Mouse (Mus musculus) embryo, embryonic 10 days (tissue): ENCODE data around the gene Dupd1.
"Not testable (repeated sequence)": the region's sequence is repeated elsewhere in the genome, so short reads cannot be mapped to it uniquely, and the experiment has no call there.

ENCODE experiments used
- DNase-seq: peaks from one replicate; pipeline ENCODE4 v3.0.0-alpha.2; 2015; ENCODE audit warnings: low spot score

Dupd1 gene

GRCm38 (mm10) chr14:21674471-21674870 lies 39.9 kb downstream of the Dupd1 start:
- DNase-seq, result no peak

DNA sequence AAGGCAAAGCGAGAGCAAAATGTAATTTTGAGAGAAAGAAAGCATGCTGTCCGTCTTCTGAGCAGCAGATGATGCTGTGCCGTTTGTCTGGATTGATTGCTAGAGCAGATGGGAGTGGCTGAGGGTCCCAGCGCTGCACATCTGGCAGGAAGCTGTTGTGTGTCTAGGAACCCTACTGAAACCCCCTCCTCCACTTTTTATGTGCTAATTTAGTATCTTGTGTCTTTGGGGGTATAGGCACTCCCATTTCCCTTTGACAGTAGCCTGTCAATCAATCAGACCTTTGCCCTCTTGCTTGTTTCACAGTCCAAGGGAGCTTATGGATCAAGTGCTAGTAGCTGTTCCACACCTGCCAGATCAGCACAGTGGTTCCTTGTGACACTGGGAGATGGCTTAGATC lies 41.3 kb downstream of the Dupd1 start:
- DNase-seq, result no peak

- DNase-seq, result not testable (repeated sequence)
Measured at GRCm38 (mm10) chr14:21670422-21671006, 43.9 kb downstream of the Dupd1 start.

DNA sequence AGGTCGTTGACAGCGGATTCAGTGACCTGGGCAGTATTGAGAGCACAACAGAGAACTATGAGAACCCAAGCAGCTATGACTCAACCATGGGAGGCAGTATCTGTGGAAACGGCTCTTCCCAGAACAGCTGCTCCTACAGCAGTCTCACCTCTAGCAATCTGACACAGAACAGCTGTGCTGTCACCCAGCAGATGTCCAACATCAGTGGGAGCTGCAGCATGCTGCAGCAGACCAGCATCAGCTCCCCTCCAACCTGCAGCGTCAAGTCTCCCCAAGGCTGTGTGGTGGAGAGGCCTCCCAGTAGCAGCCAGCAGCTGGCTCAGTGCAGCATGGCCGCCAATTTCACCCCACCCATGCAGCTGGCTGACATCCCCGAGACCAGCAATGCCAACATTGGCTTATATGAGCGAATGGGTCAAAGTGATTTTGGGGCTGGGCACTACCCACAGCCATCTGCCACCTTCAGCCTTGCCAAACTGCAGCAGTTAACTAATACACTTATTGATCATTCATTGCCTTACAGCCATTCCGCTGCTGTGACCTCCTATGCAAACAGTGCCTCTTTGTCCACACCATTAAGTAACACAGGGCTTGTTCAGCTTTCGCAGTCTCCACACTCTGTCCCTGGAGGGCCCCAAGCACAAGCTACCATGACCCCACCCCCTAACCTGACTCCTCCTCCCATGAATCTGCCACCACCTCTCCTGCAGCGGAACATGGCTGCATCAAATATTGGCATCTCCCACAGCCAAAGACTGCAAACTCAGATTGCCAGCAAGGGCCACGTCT lies 44.5 kb downstream of the Dupd1 start:
- no peak for DNase-seq

DNA sequence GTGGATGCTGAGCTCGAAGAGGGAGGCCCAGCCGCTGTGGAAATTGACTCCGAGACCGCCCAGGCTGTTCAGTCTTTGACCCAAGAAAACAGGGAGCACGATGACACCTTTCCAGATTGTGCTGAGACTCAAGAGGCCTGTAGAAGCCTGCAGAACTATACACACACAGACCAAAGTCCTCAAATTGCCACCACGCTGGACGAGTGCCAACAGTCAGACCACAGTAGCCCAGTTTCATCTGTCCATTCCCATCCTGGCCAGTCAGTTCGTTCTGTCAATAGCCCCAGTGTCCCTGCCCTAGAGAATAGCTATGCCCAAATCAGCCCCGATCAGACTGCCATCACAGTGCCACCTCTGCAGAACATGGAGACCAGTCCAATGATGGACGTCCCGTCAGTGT lies 45.2 kb downstream of the Dupd1 start:
- no peak for DNase-seq

GRCm38 (mm10) chr14:21662465-21663142 lies 51.8 kb downstream of the Dupd1 start:
- no peak for DNase-seq

- DNase-seq, result peak; percentile 84
Measured at GRCm38 (mm10) chr14:21659652-21660051, 54.7 kb downstream of the Dupd1 start.

DNA sequence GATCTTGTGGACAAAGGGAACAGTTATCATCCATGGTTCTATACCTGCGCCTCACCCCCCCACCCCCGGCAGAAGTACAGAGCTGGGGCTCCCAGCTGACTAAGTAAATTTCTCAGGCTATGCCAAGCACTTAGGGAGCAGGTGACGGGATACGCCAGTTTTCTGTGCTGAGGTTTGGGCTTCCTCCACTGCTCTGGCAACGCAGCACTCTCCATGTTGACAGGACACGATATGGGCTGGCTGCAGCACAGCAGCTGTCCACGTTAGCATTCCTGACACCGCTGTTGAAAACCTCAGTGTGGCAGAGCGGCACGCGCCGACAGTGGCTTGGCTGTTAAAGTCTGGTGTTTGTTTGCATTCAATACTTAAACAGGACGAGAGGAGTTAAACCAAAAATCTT lies 55.2 kb downstream of the Dupd1 start:
- no peak for DNase-seq

DNA sequence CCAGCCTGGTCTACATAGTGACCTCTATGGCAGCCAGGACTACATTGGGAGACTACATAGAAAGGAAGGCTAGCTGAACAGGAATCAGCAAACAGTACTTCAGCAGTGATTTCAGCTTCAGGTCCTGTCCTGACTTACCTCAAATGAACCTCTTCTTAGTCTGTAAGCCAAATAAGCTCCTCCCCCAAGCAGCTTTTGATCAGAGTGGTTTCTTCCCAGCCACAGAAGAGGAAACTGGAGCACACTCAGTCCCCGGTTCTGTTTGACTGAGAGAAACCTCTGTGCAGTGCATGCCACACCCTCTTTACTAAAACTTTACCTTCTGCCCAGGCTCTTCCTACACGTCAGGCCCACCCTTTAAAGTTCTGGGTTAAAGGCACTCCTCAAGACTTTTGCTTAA lies 60.6 kb downstream of the Dupd1 start:
- no peak for DNase-seq

DNA sequence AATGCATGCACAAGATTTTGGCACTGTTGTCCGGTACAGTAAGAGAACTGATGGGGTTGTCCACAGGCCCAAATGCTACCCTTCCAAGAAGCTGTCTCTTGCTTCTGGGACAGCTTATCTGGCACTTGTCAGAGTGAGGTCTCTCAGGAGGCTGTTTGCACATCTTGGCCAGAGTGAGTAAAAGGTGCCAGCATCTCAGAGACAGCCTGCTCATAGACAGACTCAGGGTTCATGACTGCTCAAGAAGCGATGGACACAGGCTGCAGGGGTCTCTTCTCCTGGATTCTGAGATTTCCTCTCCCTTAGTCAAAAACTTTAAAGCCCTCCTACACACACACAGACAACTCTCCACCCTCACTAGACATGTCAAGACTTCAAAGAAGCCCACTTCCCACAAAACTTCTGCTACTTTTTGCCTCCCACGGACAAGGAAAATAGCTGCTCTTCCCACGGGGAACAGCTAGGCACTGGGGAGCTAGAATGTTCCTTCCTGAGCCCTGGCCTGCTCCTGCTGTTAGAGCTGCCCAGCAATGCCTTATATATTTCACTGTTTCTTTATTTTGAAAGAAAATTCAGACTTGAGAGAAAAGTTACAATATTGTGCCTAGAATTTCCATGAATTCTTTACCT lies 73.5 kb downstream of the Dupd1 start:
- DNase-seq, result no peak

- no peak for DNase-seq
Measured at GRCm38 (mm10) chr14:21636548-21636947, 77.8 kb downstream of the Dupd1 start.

- DNase-seq, result no peak
Measured at GRCm38 (mm10) chr14:21631665-21632200, 82.6 kb downstream of the Dupd1 start.
